In the genomic region with DNA sequence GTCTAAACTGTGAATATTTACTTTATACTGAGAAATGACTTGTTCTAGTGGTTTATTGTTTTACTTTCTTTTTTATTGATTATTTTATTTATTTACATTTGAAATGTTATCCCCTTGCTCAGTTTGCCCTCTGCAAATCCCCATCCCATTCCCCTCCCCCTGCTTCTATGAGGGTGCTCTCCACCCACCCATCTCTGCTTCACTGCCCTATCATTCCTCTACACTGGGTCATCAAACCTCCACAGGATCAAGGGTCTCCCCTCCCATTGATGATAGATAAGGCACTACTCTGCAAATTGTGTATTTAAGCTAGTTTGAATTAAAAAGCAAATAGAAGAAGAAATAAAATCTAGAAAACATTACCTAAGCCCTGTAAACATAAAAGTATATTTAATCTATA, we compare ENCODE assay signal across 25 mouse cellular contexts.
"Had no signal": no experiment of that assay in that cellular context is flagged by ENCODE, and none has a peak within 500 bp of the region (broad histone marks: within the 10 kb centered on the region; RNA-seq: fewer than 3 reads in every experiment).

No protein-coding gene starts in this region.

- H3K4me3 ChIP-seq: heart, adult 2 months; hindbrain, embryonic 10.5 days; hindbrain, embryonic 12.5 days; intestine, embryonic 15.5 days; kidney, embryonic 15.5 days; limb, embryonic 10.5 days; limb, embryonic 12.5 days had no signal

- H3K9me3 ChIP-seq: hindbrain, embryonic 10.5 days; hindbrain, embryonic 12.5 days; intestine, embryonic 15.5 days; kidney, embryonic 15.5 days; limb, embryonic 10.5 days; limb, embryonic 12.5 days had no signal

- H3K4me1 ChIP-seq: hindbrain, embryonic 10.5 days; hindbrain, embryonic 12.5 days; intestine, embryonic 15.5 days; kidney, embryonic 15.5 days; limb, embryonic 10.5 days; limb, embryonic 12.5 days had no signal

- ATAC-seq: forebrain, postnatal 0 days; hindbrain, embryonic 16.5 days; inflammation-experienced regulatory T-cells, adult 6 months; intestine, embryonic 15.5 days; intestine, postnatal 0 days had no signal

- H3K27me3 ChIP-seq: hindbrain, embryonic 12.5 days; intestine, embryonic 15.5 days; kidney, embryonic 15.5 days; limb, embryonic 12.5 days had no signal

- H3K27ac ChIP-seq: heart, adult 2 months; hindbrain, embryonic 10.5 days; hindbrain, embryonic 12.5 days; hindbrain, embryonic 14.5 days; intestine, embryonic 15.5 days; kidney, embryonic 15.5 days; kidney, postnatal 0 days; limb, embryonic 10.5 days; limb, embryonic 12.5 days had no signal

- H3K4me2 ChIP-seq: heart, embryonic 11.5 days; hindbrain, embryonic 12.5 days; hindbrain, embryonic 14.5 days; intestine, embryonic 15.5 days; kidney, embryonic 15.5 days; limb, embryonic 12.5 days had no signal

- H3K36me3 ChIP-seq: hindbrain, embryonic 10.5 days; hindbrain, embryonic 12.5 days; intestine, embryonic 15.5 days; kidney, embryonic 15.5 days; limb, embryonic 10.5 days; limb, embryonic 12.5 days had no signal

- DNase-seq: forebrain, postnatal 0 days; gastrocnemius, postnatal 14 days; gastrocnemius, postnatal 36 days; heart, adult 11 months; heart, adult 2 months; heart, postnatal 10 days; heart, postnatal 4 days; kidney, adult 18-20 months; kidney, adult 9 months; kidney, postnatal 14 days; kidney, postnatal 36 days; layer of hippocampus, adult 9-11 months; layer of hippocampus, postnatal 36 days had no signal

- H3K9ac ChIP-seq: forebrain, postnatal 0 days; hindbrain, embryonic 12.5 days; hindbrain, embryonic 14.5 days; intestine, embryonic 15.5 days; kidney, embryonic 15.5 days; limb, embryonic 12.5 days had no signal
